Mouse (Mus musculus): ENCODE results near the gene Ntm. TPM values are rescaled to one million over a fixed set of nuclear protein-coding genes. Genes with fewer than 3 reads are reported as not detected.
A peak's percentile ranks its signal among the peaks of the same experiment; 100 is the strongest.

Ntm gene
- polyA plus RNA-seq, 1 experiment from 2014 or later = 267 TPM

- Histone ChIP-seq H3K9me3 (replicated peaks; ENCODE audit: control insufficient read depth, low read length, poor library complexity, severe bottlenecking) (no peaks in the 10 kb centered on the region), H3K4me3 (ENCODE audit: low read depth, low read length) (no peak overlapping the region), H3K27me3 (ENCODE audit: control insufficient read depth, insufficient read depth, low read depth, low read length) (no peaks in the 10 kb centered on the region), H3K4me1 (ENCODE audit: control insufficient read depth, insufficient read depth, low read length) (peaks cover 4% of the 10 kb centered on the region; the same call in 1 of the 2 replicates), H3K27ac (ENCODE audit: low read length) (no peak overlapping the region), H3K36me3 (ENCODE audit: control insufficient read depth, insufficient read depth, low read length) (no peaks in the 10 kb centered on the region), H3K9ac (ENCODE audit: low read depth, low read length) (no peak overlapping the region), H3K4me2 (ENCODE audit: low read length) (no peak overlapping the region)
- whole genome bisulfite sequencing = 33% methylated on average over 3 of the region's 3 CpGs
- no peak for ATAC-seq
These were observed 630.4 kb downstream of the Ntm start for GRCm38 (mm10) chr9:29332296-29333090.

GRCm38 (mm10) chr9:29330486-29330885 is 632.5 kb downstream of the Ntm start:
- Histone ChIP-seq H3K4me1 (ENCODE audit: control insufficient read depth, insufficient read depth, low read length) (peaks cover 10% of the 10 kb centered on the region), H3K4me2 (ENCODE audit: low read length) (no peak overlapping the region), H3K9ac (ENCODE audit: low read depth, low read length) (no peak overlapping the region), H3K27ac (ENCODE audit: low read length) (no peak overlapping the region), H3K4me3 (ENCODE audit: low read depth, low read length) (no peak overlapping the region), H3K9me3 (replicated peaks; ENCODE audit: control insufficient read depth, low read length, poor library complexity, severe bottlenecking) (no peaks in the 10 kb centered on the region), H3K36me3 (ENCODE audit: control insufficient read depth, insufficient read depth, low read length) (no peaks in the 10 kb centered on the region), H3K27me3 (ENCODE audit: control insufficient read depth, insufficient read depth, low read depth, low read length) (no peaks in the 10 kb centered on the region)
- ATAC-seq = no peak
- 87% methylated on average over 3 of the region's 3 CpGs for WGBS

GRCm38 (mm10) chr9:29326283-29326682 is 636.7 kb downstream of the Ntm start:
- H3K4me3 ChIP-seq (ENCODE audit: low read depth, low read length) = no peak overlapping the region
- WGBS = 81% methylated on average over 3 of the region's 3 CpGs
- no peak for ATAC-seq
- H3K36me3 ChIP-seq (ENCODE audit: control insufficient read depth, insufficient read depth, low read length) = no peaks in the 10 kb centered on the region
- H3K9me3 ChIP-seq (replicated peaks; ENCODE audit: control insufficient read depth, low read length, poor library complexity, severe bottlenecking) = no peaks in the 10 kb centered on the region
- H3K27me3 ChIP-seq (ENCODE audit: control insufficient read depth, insufficient read depth, low read depth, low read length) = no peaks in the 10 kb centered on the region
- no peak overlapping the region for H3K9ac ChIP-seq (ENCODE audit: low read depth, low read length)
- H3K27ac ChIP-seq (ENCODE audit: low read length) = no peak overlapping the region
- peaks cover 10% of the 10 kb centered on the region for H3K4me1 ChIP-seq (ENCODE audit: control insufficient read depth, insufficient read depth, low read length)
- H3K4me2 ChIP-seq (ENCODE audit: low read length) = no peak overlapping the region

- no peak overlapping the region for H3K4me2 ChIP-seq (ENCODE audit: low read length)
- no peaks in the 10 kb centered on the region for H3K9me3 ChIP-seq (replicated peaks; ENCODE audit: control insufficient read depth, low read length, poor library complexity, severe bottlenecking)
- H3K4me1 ChIP-seq (ENCODE audit: control insufficient read depth, insufficient read depth, low read length) = peaks cover 10% of the 10 kb centered on the region
- no peaks in the 10 kb centered on the region for H3K27me3 ChIP-seq (ENCODE audit: control insufficient read depth, insufficient read depth, low read depth, low read length)
- no peak overlapping the region for H3K9ac ChIP-seq (ENCODE audit: low read depth, low read length)
- no peaks in the 10 kb centered on the region for H3K36me3 ChIP-seq (ENCODE audit: control insufficient read depth, insufficient read depth, low read length)
- no peak for ATAC-seq
- H3K27ac ChIP-seq (ENCODE audit: low read length) = no peak overlapping the region
- H3K4me3 ChIP-seq (ENCODE audit: low read depth, low read length) = no peak overlapping the region
- WGBS = 84% methylated on average over 8 of the region's 8 CpGs
These were observed 637.8 kb downstream of the Ntm start for GRCm38 (mm10) chr9:29325137-29325536.

- no peaks in the 10 kb centered on the region for H3K27me3 ChIP-seq (ENCODE audit: control insufficient read depth, insufficient read depth, low read depth, low read length)
- no peak overlapping the region for H3K4me3 ChIP-seq (ENCODE audit: low read depth, low read length)
- no peak overlapping the region for H3K27ac ChIP-seq (ENCODE audit: low read length)
- no peak overlapping the region for H3K4me2 ChIP-seq (ENCODE audit: low read length)
- no peaks in the 10 kb centered on the region for H3K36me3 ChIP-seq (ENCODE audit: control insufficient read depth, insufficient read depth, low read length)
- H3K4me1 ChIP-seq (ENCODE audit: control insufficient read depth, insufficient read depth, low read length) = peaks cover 36% of the 10 kb centered on the region
- no peak for ATAC-seq
- no peaks in the 10 kb centered on the region for H3K9me3 ChIP-seq (replicated peaks; ENCODE audit: control insufficient read depth, low read length, poor library complexity, severe bottlenecking)
- H3K9ac ChIP-seq (ENCODE audit: low read depth, low read length) = no peak overlapping the region
- WGBS = 86% methylated on average over 1 of the region's 1 CpGs
These were observed 643.7 kb downstream of the Ntm start for GRCm38 (mm10) chr9:29319197-29319596.

GRCm38 (mm10) chr9:29318676-29319162 is 644.2 kb downstream of the Ntm start:
- Histone ChIP-seq H3K4me1 (ENCODE audit: control insufficient read depth, insufficient read depth, low read length) (peaks cover 36% of the 10 kb centered on the region), H3K9ac (ENCODE audit: low read depth, low read length) (no peak overlapping the region), H3K27ac (ENCODE audit: low read length) (no peak overlapping the region), H3K27me3 (ENCODE audit: control insufficient read depth, insufficient read depth, low read depth, low read length) (no peaks in the 10 kb centered on the region), H3K9me3 (replicated peaks; ENCODE audit: control insufficient read depth, low read length, poor library complexity, severe bottlenecking) (no peaks in the 10 kb centered on the region), H3K36me3 (ENCODE audit: control insufficient read depth, insufficient read depth, low read length) (no peaks in the 10 kb centered on the region), H3K4me2 (ENCODE audit: low read length) (no peak overlapping the region), H3K4me3 (ENCODE audit: low read depth, low read length) (no peak overlapping the region)
- 80% methylated on average over 8 of the region's 8 CpGs for WGBS
- no peak for ATAC-seq

GRCm38 (mm10) chr9:29317623-29318022 is 645.3 kb downstream of the Ntm start:
- Histone ChIP-seq H3K4me2 (ENCODE audit: low read length) (no peak overlapping the region), H3K4me1 (ENCODE audit: control insufficient read depth, insufficient read depth, low read length) (peaks cover 41% of the 10 kb centered on the region), H3K27me3 (ENCODE audit: control insufficient read depth, insufficient read depth, low read depth, low read length) (no peaks in the 10 kb centered on the region), H3K9ac (ENCODE audit: low read depth, low read length) (no peak overlapping the region), H3K36me3 (ENCODE audit: control insufficient read depth, insufficient read depth, low read length) (no peaks in the 10 kb centered on the region), H3K9me3 (replicated peaks; ENCODE audit: control insufficient read depth, low read length, poor library complexity, severe bottlenecking) (no peaks in the 10 kb centered on the region), H3K4me3 (ENCODE audit: low read depth, low read length) (no peak overlapping the region), H3K27ac (ENCODE audit: low read length) (peak overlapping the region; percentile 12)
- WGBS = 10% methylated on average over 3 of the region's 3 CpGs
- ATAC-seq = peak; percentile 69; the same call in 1 of the 2 replicates

GRCm38 (mm10) chr9:29315842-29316241 is 647.1 kb downstream of the Ntm start:
- Histone ChIP-seq H3K4me3 (ENCODE audit: low read depth, low read length) (no peak overlapping the region), H3K4me1 (ENCODE audit: control insufficient read depth, insufficient read depth, low read length) (peaks cover 48% of the 10 kb centered on the region), H3K9ac (ENCODE audit: low read depth, low read length) (peak overlapping the region; percentile 25; the same call in 1 of the 2 replicates), H3K27me3 (ENCODE audit: control insufficient read depth, insufficient read depth, low read depth, low read length) (no peaks in the 10 kb centered on the region), H3K36me3 (ENCODE audit: control insufficient read depth, insufficient read depth, low read length) (no peaks in the 10 kb centered on the region), H3K27ac (ENCODE audit: low read length) (peak overlapping the region; percentile 12), H3K9me3 (replicated peaks; ENCODE audit: control insufficient read depth, low read length, poor library complexity, severe bottlenecking) (no peaks in the 10 kb centered on the region), H3K4me2 (ENCODE audit: low read length) (no peak overlapping the region)
- peak; percentile 61; the same call in 1 of the 2 replicates for ATAC-seq
- 25% methylated on average over 8 of the region's 8 CpGs for WGBS

GRCm38 (mm10) chr9:29306961-29307360 is 656.0 kb downstream of the Ntm start:
- Histone ChIP-seq H3K4me3 (ENCODE audit: low read depth, low read length) (no peak overlapping the region), H3K36me3 (ENCODE audit: control insufficient read depth, insufficient read depth, low read length) (no peaks in the 10 kb centered on the region), H3K4me1 (ENCODE audit: control insufficient read depth, insufficient read depth, low read length) (peaks cover 11% of the 10 kb centered on the region), H3K9ac (ENCODE audit: low read depth, low read length) (no peak overlapping the region), H3K9me3 (replicated peaks; ENCODE audit: control insufficient read depth, low read length, poor library complexity, severe bottlenecking) (no peaks in the 10 kb centered on the region), H3K27ac (ENCODE audit: low read length) (no peak overlapping the region), H3K4me2 (ENCODE audit: low read length) (no peak overlapping the region), H3K27me3 (ENCODE audit: control insufficient read depth, insufficient read depth, low read depth, low read length) (no peaks in the 10 kb centered on the region)
- 9% methylated on average over 2 of the region's 2 CpGs for WGBS
- ATAC-seq = no peak
